Comparison of ENCODE assay signal across 18 mouse cellular contexts in genomic region chr9:31239551-31239950, GRCm38 (mm10). TPM values are rescaled to one million over a fixed set of nuclear protein-coding genes. Genes with fewer than 3 reads are reported as not detected.
DNase-seq lines count a peak whose midpoint lies in the region; ATAC-seq lines count a peak whose summit lies in the region.
"Had no signal": no experiment of that assay in that cellular context is flagged by ENCODE, and none has a peak within 500 bp of the region (broad histone marks: within the 10 kb centered on the region; RNA-seq: fewer than 3 reads in every experiment).

No protein-coding gene starts in this region.

- ATAC-seq in midbrain, embryonic 11.5 days (ENCODE audit: low FRiP score), result no peak
- ATAC-seq in midbrain, embryonic 14.5 days (ENCODE audit: low FRiP score, low TSS enrichment), result no peak
- ATAC-seq: activated CD4-positive, CD25-positive, alpha-beta regulatory T cell, adult 4 months; CD4-positive, CD25-positive, alpha-beta regulatory T cell, adult 4 months; Patski had no signal

- no peak overlapping the region for H3K27ac ChIP-seq in midbrain, embryonic 11.5 days (ENCODE audit: low read depth, low read length)
- no peak overlapping the region for H3K27ac ChIP-seq in midbrain, embryonic 14.5 days (replicated peaks; ENCODE audit: low read depth, low read length)

- 83% methylated on average over 2 of the region's 2 CpGs for WGBS in midbrain, embryonic 11.5 days
- WGBS in midbrain, embryonic 14.5 days, result 93% methylated on average over 2 of the region's 2 CpGs

- H3K36me3 ChIP-seq in midbrain, embryonic 11.5 days (ENCODE audit: control insufficient read depth, insufficient read depth, low read length), result no peaks in the 10 kb centered on the region
- H3K36me3 ChIP-seq in midbrain, embryonic 14.5 days (ENCODE audit: control insufficient read depth, insufficient read depth, low read length), result no peaks in the 10 kb centered on the region
- H3K36me3 ChIP-seq: G1E had no signal

- no peak overlapping the region for H3K9ac ChIP-seq in midbrain, embryonic 11.5 days (ENCODE audit: low read length)
- H3K9ac ChIP-seq in midbrain, embryonic 14.5 days (replicated peaks; ENCODE audit: low read length), result no peak overlapping the region

- DNase-seq in heart, adult 11 months, result peak; percentile 69
- no peak for DNase-seq in heart, postnatal 10 days
- peak; percentile 54 for DNase-seq in midbrain, embryonic 11.5 days (ENCODE audit: low spot score, missing footprints)
- no peak for DNase-seq in midbrain, embryonic 14.5 days
- DNase-seq: adrenal gland, adult 2 months; adrenal gland, adult 8-10 months; adrenal gland, postnatal 10 days; adrenal gland, postnatal 14 days; adrenal gland, postnatal 25 days; adrenal gland, postnatal 36 days; B cell, adult 2 months; cerebellum, adult 11 months; cerebellum, adult 11-12 months; cerebellum, adult 18-20 months had no signal

- intact Hi-C loops in heart, postnatal 10 days (cut with DNase I), result no loop called here

- no peaks in the 10 kb centered on the region for H3K4me1 ChIP-seq in midbrain, embryonic 11.5 days (ENCODE audit: control insufficient read depth, insufficient read depth, low read length)
- H3K4me1 ChIP-seq in midbrain, embryonic 14.5 days (ENCODE audit: control insufficient read depth, insufficient read depth, low read length), result no peaks in the 10 kb centered on the region

- H3K4me2 ChIP-seq in midbrain, embryonic 11.5 days, result no peak overlapping the region
- no peak overlapping the region for H3K4me2 ChIP-seq in midbrain, embryonic 14.5 days (ENCODE audit: low read length)

- H3K4me3 ChIP-seq in midbrain, embryonic 11.5 days (ENCODE audit: low read depth, low read length), result no peak overlapping the region
- no peak overlapping the region for H3K4me3 ChIP-seq in midbrain, embryonic 14.5 days (replicated peaks; ENCODE audit: low read depth, low read length)

- no peaks in the 10 kb centered on the region for H3K27me3 ChIP-seq in midbrain, embryonic 11.5 days (ENCODE audit: control insufficient read depth, insufficient read depth, low read length)
- no peaks in the 10 kb centered on the region for H3K27me3 ChIP-seq in midbrain, embryonic 14.5 days (ENCODE audit: control insufficient read depth, insufficient read depth, low read length)
- H3K27me3 ChIP-seq: Patski had no signal

- no peaks in the 10 kb centered on the region for H3K9me3 ChIP-seq in midbrain, embryonic 11.5 days (ENCODE audit: control insufficient read depth, low read length)
- H3K9me3 ChIP-seq in midbrain, embryonic 14.5 days (ENCODE audit: control insufficient read depth, low read length), result no peaks in the 10 kb centered on the region

RNA-seq across cellular contexts. Expression of gene Aplp2, which starts 27.9 kb away (rescaled TPM):
- total RNA-seq in heart, postnatal 10 days (2021), result 100 to 1,000 TPM; 333 to 347 TPM
- polyA plus RNA-seq in midbrain, embryonic 11.5 days (2014; fragmentation: Nextera tagmentation; extraction: Ambion mirVana), result 233 and 256 TPM in 2 replicates
- 239 and 313 TPM in 2 replicates for polyA plus RNA-seq in midbrain, embryonic 14.5 days (2014; fragmentation: Nextera tagmentation; extraction: Ambion mirVana)

RNA-seq across cellular contexts. Expression of gene Prdm10, which starts 40.8 kb away (rescaled TPM):
- total RNA-seq in heart, postnatal 10 days (2021), result 1 to 10 TPM; 5.2 to 6.0 TPM
- polyA plus RNA-seq in midbrain, embryonic 11.5 days (2014; fragmentation: Nextera tagmentation; extraction: Ambion mirVana), result 6.8 and 7.9 TPM in 2 replicates
- polyA plus RNA-seq in midbrain, embryonic 14.5 days (2014; fragmentation: Nextera tagmentation; extraction: Ambion mirVana), result 9.1 and 9.7 TPM in 2 replicates

Comparison
In these comparisons a context has a peak if more than half of its experiments do, and no peak if none do; other contexts are left out.
1. DNase-seq: peak in heart, adult 11 months (single experiment) and midbrain, embryonic 11.5 days (single experiment); none in heart, postnatal 10 days (0 of 2) and midbrain, embryonic 14.5 days (single experiment).